Mouse (Mus musculus) megakaryocyte, embryonic 14.5 days (primary cell): ENCODE results near the gene Cldn9.

ENCODE experiments used
- FLI1 ChIP-seq: IDR thresholded peaks from 2 replicates; pipeline ENCODE4 v1.6.1; 2012; ENCODE audit warnings: low read length, inconsistent platforms, mixed read lengths
- GATA1 ChIP-seq: IDR thresholded peaks from 3 replicates; pipeline ENCODE4 v1.6.1; 2012; ENCODE audit warnings: mixed read lengths, low read length, inconsistent platforms, borderline replicate concordance

DNA sequence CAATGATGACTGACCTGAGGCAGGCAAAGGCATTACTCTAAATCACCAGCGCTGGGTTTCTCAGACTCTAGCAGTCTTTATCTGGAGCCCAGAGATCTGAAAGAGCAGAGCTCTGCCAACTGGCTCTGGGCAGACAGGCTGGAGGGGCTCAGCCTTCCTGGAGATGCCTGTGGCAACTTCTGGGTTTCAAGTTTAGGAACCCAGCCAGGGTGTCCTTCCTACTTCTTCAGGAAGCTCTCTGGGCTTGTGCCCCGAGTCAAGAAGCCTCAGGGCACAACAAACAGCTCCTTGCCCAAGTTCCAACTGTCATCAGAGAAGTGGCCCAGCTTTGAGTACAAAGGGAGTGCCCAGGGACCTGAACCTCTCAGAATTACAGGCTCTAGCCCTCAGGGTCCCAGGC lies 29.4 kb downstream of the Cldn9 start:
- TF ChIP-seq GATA1 (no peak), FLI1 (no peak)
